Mouse (Mus musculus) hindbrain, embryonic 12.5 days (tissue): Measurements from ENCODE around the gene Hectd2. TPM values are rescaled to one million over a fixed set of nuclear protein-coding genes. Genes with fewer than 3 reads are reported as not detected.
A peak's percentile ranks its signal among the peaks of the same experiment; 100 is the strongest.

Experiments
- ATAC-seq: fragments of 200-750 bp; cut with Nextera tagmentation; 2 replicates; pipeline ENCODE4 v1.8.0; 2017; ENCODE audit warnings: moderate TSS enrichment; ENCODE audit not compliant: low FRiP score
- H3K27ac ChIP-seq: fragments of 300-500 bp; sonication (generic); 2 replicates; pipeline ENCODE4 v1.5.1; 2016; ENCODE audit warnings: mild to moderate bottlenecking
- H3K27me3 ChIP-seq: fragments of 300-500 bp; sonication (generic); 2 replicates; pipeline ENCODE4 v1.6.1; 2016; ENCODE audit warnings: mild to moderate bottlenecking
- H3K36me3 ChIP-seq: fragments of 300-500 bp; sonication (generic); 2 replicates; pipeline ENCODE4 v1.6.1; 2016; ENCODE audit warnings: mild to moderate bottlenecking
- H3K4me1 ChIP-seq: fragments of 300-500 bp; sonication (generic); 2 replicates; pipeline ENCODE4 v1.6.1; 2016
- H3K4me2 ChIP-seq: fragments of 300-500 bp; sonication (generic); replicated peaks from 2 replicates; pipeline ENCODE4 v1.6.1; 2016; ENCODE audit warnings: mild to moderate bottlenecking
- H3K4me3 ChIP-seq: fragments of 300-500 bp; sonication (generic); 2 replicates; pipeline ENCODE4 v1.5.1; 2016; ENCODE audit warnings: mild to moderate bottlenecking
- H3K9ac ChIP-seq: fragments of 300-500 bp; sonication (generic); 2 replicates; pipeline ENCODE4 v1.6.1; 2016; ENCODE audit warnings: mild to moderate bottlenecking, moderate library complexity
- H3K9me3 ChIP-seq: fragments of 300-500 bp; sonication (generic); replicated peaks from 2 replicates; pipeline ENCODE4 v1.6.1; 2016; ENCODE audit warnings: mild to moderate bottlenecking
- WGBS: fragments of 180-500 bp; shearing (Covaris S2); methylation state at CpG from one replicate; pipeline ENCODE4 v1.1.7; 2016; 5-methylcytosine and 5-hydroxymethylcytosine counted together
- polyA plus RNA-seq: library from polyadenylated mRNA; unstranded; fragments of >200 nt; fragmentation: Nextera tagmentation; extraction: Ambion mirVana; gene quantifications from 2 replicates; pipeline ENCODE4 v1.2.1, GENCODE M21; 2016

Gene Hectd2
- polyA plus RNA-seq, 1 experiment from 2014 or later = 9.3 TPM

DNA sequence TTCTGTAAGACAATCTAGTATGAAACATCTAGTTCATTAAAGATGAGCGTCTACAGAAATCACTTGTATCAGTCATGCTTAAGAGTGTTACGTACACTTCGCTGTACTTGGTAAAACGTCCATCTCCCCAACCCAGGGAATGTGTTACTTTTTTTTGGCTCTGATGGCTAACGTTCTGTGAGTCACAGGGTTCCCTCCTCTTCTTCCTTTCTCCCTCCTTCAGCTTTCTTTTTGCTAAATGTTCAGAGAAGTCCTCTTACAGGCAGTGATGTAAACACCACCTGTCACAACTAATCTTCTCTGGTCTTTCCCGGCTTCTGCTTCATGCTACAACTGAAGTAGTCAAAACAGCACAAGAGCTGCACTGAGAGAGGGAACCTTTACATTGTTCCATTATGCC lies 20.7 kb downstream of the Hectd2 start:
- Histone ChIP-seq H3K4me3 (no peak overlapping the region), H3K36me3 (0 out of 2 replicates have a peak, but pooled peaks cover 3% of the 10 kb centered on the region), H3K4me2 (no peak overlapping the region), H3K4me1 (no peaks in the 10 kb centered on the region), H3K9ac (no peak overlapping the region), H3K27ac (no peak overlapping the region), H3K9me3 (no peaks in the 10 kb centered on the region), H3K27me3 (no peaks in the 10 kb centered on the region)
- ATAC-seq = no peak
- 91% methylated on average over 6 of the region's 6 CpGs for WGBS

DNA sequence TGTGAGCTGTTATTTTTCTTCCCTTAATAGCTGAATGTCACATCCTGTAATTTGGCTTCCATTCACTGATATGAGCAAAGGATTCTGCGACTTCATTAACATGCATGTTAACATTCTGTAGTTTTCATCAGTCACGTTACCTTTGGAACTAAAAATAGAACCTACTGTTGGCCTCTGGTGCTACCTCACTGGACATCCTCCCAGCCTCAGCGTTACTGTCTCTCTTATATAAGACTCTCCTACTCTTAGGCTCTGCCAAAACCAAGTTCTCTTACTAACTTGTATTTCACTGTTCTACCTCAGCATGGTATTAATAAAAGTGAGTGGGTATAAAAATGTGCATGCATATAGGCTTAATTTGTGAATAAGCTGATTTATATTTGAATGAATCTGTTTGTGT lies 26.4 kb downstream of the Hectd2 start:
- H3K9me3 ChIP-seq = no peaks in the 10 kb centered on the region
- no peaks in the 10 kb centered on the region for H3K27me3 ChIP-seq
- no peak overlapping the region for H3K27ac ChIP-seq
- H3K9ac ChIP-seq = no peak overlapping the region
- H3K4me1 ChIP-seq = no peaks in the 10 kb centered on the region
- WGBS = 83% methylated on average over 3 of the region's 3 CpGs
- no peak overlapping the region for H3K4me3 ChIP-seq
- H3K36me3 ChIP-seq = 0 out of 2 replicates have a peak, but pooled peaks cover 3% of the 10 kb centered on the region
- ATAC-seq = no peak
- H3K4me2 ChIP-seq = no peak overlapping the region

DNA sequence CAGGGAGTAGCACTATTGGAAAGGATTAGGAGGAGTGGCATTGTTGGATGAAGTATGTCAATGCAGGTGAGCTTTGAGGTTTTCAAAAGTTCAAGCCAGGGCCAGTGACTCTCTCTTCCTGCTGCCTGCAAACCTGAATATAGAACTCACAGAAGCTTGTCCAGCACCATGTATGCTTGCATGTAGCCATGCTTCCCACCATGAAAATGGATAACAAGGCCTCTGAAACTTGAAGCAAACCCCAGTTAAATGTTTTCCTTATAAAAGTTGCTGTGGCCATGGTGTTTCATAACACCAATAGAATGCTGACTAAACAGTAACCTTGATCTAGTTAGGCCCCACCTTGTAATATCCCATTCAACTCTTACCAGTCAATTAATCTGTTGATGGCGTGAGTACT lies 27.7 kb downstream of the Hectd2 start:
- H3K36me3 ChIP-seq = no peaks in the 10 kb centered on the region
- H3K27me3 ChIP-seq = no peaks in the 10 kb centered on the region
- no peaks in the 10 kb centered on the region for H3K4me1 ChIP-seq
- no peak overlapping the region for H3K9ac ChIP-seq
- no peaks in the 10 kb centered on the region for H3K9me3 ChIP-seq
- H3K27ac ChIP-seq = no peak overlapping the region
- WGBS = 93% methylated on average over 1 of the region's 1 CpGs
- H3K4me2 ChIP-seq = no peak overlapping the region
- no peak overlapping the region for H3K4me3 ChIP-seq
- ATAC-seq = no peak

DNA sequence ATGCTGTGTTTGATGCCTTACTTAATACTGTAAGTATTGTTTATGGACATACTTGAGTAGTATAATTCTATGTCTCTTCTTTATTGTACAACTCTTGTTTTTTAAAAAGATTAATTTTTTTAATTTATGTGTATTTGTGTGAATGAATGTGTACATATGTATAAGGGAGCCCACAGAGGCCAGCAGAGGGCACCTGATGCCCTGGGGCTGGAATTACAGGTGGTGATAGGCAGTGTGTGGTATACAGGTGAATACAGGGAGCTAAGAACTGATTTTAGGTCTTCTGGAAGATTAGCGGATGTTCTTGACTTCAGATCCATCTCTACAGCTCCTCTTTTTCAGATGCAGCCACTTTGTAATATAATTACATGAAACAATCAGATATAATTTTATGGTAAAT lies 31.1 kb downstream of the Hectd2 start:
- Histone ChIP-seq H3K27ac (no peak overlapping the region), H3K4me1 (0 out of 2 replicates have a peak, but pooled peaks cover 5% of the 10 kb centered on the region), H3K9ac (no peak overlapping the region), H3K9me3 (no peaks in the 10 kb centered on the region), H3K4me2 (no peak overlapping the region), H3K27me3 (no peaks in the 10 kb centered on the region), H3K36me3 (peaks cover 5% of the 10 kb centered on the region; the same call in 1 of the 2 replicates), H3K4me3 (no peak overlapping the region)
- 100% methylated on average over 1 of the region's 1 CpGs for WGBS
- ATAC-seq = no peak

DNA sequence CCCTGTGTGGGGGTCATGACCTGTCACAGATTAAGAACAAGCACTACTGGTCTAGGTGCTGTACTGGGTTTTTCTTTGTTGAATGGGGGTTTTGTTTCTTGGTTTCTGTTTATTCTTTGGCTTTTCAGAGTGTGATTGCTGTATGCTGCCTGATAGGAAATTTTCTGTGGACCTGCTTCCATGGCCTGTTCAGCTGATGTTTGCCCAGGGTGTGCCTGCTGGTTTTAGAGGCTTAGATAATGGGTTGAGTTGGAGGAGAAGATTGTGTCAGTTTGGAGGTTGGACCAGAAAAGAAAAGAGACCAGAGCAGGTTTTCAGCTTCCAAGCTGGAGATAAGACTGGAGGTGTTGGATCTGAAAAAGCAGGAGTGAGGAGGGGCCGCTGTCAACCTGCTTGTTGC lies 40.0 kb downstream of the Hectd2 start:
- Histone ChIP-seq H3K27ac (no peak overlapping the region), H3K4me3 (no peak overlapping the region), H3K36me3 (0 out of 2 replicates have a peak, but pooled peaks cover under 1% of the 10 kb centered on the region), H3K9ac (no peak overlapping the region), H3K9me3 (no peaks in the 10 kb centered on the region), H3K4me1 (0 out of 2 replicates have a peak, but pooled peaks cover 8% of the 10 kb centered on the region), H3K27me3 (no peaks in the 10 kb centered on the region), H3K4me2 (no peak overlapping the region)
- no peak for ATAC-seq
- WGBS = 100% methylated on average over 1 of the region's 1 CpGs

DNA sequence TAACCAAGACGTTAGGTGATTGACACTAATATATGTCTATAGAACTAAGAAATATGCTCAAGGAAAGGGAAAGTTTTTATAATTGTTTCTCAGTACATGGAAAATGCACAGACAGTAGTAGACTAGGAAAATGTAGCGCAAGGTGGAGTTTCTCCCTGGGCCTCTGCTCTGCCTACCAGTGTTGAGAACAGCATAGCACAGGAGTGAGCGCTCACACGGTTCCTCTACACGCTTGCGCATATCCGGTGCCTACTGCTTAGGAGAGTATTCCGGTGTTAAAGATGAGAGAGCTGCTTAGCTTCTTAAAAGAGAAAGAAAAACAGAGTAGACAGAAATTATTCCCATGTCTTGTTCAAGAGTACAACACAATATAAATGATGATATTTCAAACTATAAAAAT lies 47.4 kb downstream of the Hectd2 start:
- no peaks in the 10 kb centered on the region for H3K9me3 ChIP-seq
- ATAC-seq = no peak; the same call in 1 of the 2 replicates
- no peaks in the 10 kb centered on the region for H3K27me3 ChIP-seq
- H3K27ac ChIP-seq = no peak overlapping the region
- no peak overlapping the region for H3K4me3 ChIP-seq
- H3K36me3 ChIP-seq = no peaks in the 10 kb centered on the region
- no peak overlapping the region for H3K9ac ChIP-seq
- H3K4me1 ChIP-seq = peaks cover 8% of the 10 kb centered on the region
- no peak overlapping the region for H3K4me2 ChIP-seq
- 82% methylated on average over 8 of the region's 8 CpGs for whole genome bisulfite sequencing

DNA sequence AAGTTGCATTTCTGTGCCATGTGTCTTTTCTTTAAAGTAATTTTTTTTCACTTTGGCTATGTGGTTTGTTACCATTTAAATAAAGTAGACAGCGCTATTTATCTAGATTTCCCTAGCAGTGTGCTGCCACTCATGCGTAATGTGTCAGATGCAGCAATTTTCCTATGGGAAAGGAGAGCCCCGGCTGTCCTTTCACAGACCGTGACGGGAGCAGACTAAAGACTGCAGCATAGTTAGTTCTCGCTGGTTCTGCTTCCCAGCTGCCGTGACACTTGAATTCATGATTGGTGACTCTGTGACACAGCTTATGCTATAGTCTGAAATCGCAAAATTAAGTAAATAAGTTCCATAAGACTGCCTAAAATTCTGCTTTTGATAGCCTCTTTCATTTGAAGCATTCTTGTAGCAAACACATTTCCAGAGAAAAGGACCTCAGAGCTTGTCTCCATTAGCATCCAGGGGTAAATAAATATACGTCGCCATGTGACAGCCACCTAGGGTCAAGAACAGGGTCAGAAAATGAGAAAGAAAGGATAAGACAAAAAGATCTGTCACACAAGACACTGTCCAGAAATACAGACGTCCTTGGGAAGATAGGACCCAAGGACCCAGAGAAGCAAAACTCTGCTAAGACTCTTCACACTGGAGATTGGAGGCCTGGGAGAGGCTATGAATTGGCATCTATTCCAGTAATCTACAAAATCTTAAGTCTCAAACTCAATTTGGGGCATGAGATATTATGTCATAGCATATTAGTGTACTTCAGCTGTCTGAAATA lies 48.3 kb downstream of the Hectd2 start:
- Histone ChIP-seq H3K27ac (peak overlapping the region; percentile 58), H3K27me3 (no peaks in the 10 kb centered on the region), H3K4me1 (peaks cover 8% of the 10 kb centered on the region), H3K36me3 (no peaks in the 10 kb centered on the region), H3K4me3 (no peak overlapping the region), H3K9ac (no peak overlapping the region), H3K4me2 (no peak overlapping the region), H3K9me3 (no peaks in the 10 kb centered on the region)
- WGBS = 33% methylated on average over 11 of the region's 11 CpGs
- peak; percentile 88 for ATAC-seq

DNA sequence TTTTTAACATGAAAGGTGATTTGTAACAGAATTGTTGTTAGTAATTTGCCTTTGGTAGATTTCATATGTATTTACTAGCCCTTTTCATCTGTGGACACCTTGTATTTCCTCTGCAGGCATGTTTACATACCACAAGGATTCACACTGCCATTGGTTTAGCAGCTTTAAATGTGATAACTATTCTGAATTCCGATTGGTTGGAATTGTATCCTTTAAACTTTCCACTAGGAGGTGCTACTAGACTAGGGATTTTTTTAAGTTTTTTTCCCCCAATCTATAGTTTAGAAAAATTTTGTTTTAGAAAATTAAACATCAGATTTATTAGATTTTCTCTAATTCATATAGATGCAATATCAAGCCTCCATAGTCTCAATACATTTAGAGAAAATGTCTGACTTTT lies 51.8 kb downstream of the Hectd2 start:
- no peak for ATAC-seq
- WGBS = 60% methylated on average over 1 of the region's 1 CpGs
- Histone ChIP-seq H3K9me3 (no peaks in the 10 kb centered on the region), H3K4me3 (no peak overlapping the region), H3K27ac (no peak overlapping the region), H3K27me3 (no peaks in the 10 kb centered on the region), H3K9ac (no peak overlapping the region), H3K4me1 (peaks cover 8% of the 10 kb centered on the region), H3K4me2 (no peak overlapping the region), H3K36me3 (no peaks in the 10 kb centered on the region)

DNA sequence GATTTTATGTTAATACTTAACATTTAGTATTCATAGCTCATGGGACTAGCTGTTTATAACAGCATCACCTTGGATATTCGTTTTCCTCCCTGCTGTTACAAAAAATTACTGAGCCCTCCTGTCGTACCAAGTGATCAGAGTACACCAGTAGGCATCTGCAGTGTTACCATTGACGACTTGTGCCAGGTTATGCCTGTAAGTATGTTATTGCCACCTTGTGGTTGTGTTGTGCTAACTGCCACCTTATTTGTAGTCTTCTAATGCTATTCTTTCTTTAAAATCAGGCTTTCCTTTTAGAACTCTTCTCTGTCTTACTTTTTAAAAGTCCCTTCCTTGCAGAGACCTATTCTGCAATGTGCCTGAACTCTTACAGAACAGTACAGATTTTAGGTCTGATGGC lies 54.8 kb downstream of the Hectd2 start:
- H3K36me3 ChIP-seq = no peaks in the 10 kb centered on the region
- H3K27ac ChIP-seq = no peak overlapping the region
- H3K27me3 ChIP-seq = no peaks in the 10 kb centered on the region
- no peak for ATAC-seq
- no peak overlapping the region for H3K4me3 ChIP-seq
- H3K9ac ChIP-seq = no peak overlapping the region
- WGBS = 49% methylated on average over 3 of the region's 3 CpGs
- no peaks in the 10 kb centered on the region for H3K9me3 ChIP-seq
- H3K4me1 ChIP-seq = no peaks in the 10 kb centered on the region
- H3K4me2 ChIP-seq = no peak overlapping the region

DNA sequence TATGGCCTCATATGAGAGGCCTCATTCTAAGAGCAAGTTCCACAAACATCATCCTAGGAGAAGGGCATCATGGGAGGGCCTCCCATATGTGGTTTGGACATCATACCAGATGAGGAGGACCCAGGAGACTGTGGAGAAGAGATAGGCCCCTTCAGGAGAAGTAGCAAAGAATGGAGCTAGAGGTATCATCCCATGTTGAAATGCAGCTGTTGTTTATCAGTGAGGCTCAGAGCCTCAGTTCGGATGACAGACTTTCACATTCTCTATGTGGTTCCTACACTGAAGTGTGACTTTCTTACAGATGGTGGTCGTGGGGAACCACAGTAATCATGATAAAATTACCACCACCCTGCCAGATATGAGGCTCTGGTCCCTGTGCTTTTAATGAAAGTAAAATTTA lies 55.9 kb downstream of the Hectd2 start:
- no peaks in the 10 kb centered on the region for H3K4me1 ChIP-seq
- ATAC-seq = no peak
- 78% methylated on average over 2 of the region's 2 CpGs for WGBS

DNA sequence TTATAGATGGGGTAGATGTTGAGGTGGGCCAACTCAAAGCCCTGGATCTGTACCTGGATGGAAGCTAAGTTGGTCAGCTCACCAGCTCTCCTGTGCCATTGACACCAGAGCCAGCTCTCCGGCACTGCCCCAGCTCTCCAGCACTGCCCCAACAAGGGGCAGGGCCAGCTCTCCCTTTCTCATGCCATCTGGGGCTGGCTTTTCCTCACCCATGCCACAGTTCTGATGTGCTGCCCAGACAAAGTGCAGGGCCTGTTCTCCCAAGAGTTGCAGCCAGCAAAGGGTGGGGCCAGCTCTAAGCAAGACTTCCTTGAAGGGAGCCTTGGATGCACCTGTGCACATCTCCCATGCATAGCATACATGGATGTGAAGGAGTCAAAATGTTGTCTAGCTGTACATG lies 71.5 kb downstream of the Hectd2 start:
- 94% methylated on average over 1 of the region's 1 CpGs for WGBS

More for the DNA sequence above, 55.9 kb downstream of the Hectd2 start:
- Histone ChIP-seq H3K4me3 (no peak overlapping the region), H3K27me3 (no peaks in the 10 kb centered on the region), H3K4me2 (no peak overlapping the region), H3K27ac (no peak overlapping the region), H3K9me3 (no peaks in the 10 kb centered on the region), H3K9ac (no peak overlapping the region), H3K36me3 (no peaks in the 10 kb centered on the region)

DNA sequence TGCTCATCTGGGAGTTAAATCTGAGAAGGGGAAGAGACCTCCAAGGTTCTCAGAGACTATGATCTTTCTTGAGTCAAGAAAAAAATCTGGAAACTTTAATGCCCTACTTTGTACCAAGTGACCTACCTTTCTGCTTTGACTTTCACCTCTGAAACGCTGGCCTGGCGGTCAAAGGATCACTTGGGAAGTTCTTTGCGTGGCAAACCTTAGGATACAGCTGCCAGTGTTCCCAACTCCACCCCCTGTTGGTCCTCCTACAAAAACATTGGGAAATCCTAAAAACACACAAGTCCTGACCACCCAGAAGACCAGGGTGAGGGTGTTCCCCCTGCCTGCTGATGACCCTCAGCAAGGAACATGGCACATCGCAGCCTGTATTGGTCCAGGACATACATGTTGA lies 72.4 kb downstream of the Hectd2 start:
- H3K27ac ChIP-seq = no peak overlapping the region
- H3K9me3 ChIP-seq = no peaks in the 10 kb centered on the region
- ATAC-seq = no peak
- WGBS = 85% methylated on average over 4 of the region's 4 CpGs
- no peaks in the 10 kb centered on the region for H3K27me3 ChIP-seq
- H3K4me3 ChIP-seq = no peak overlapping the region
- H3K9ac ChIP-seq = no peak overlapping the region
- H3K4me2 ChIP-seq = no peak overlapping the region
- H3K4me1 ChIP-seq = no peaks in the 10 kb centered on the region
- no peaks in the 10 kb centered on the region for H3K36me3 ChIP-seq

More for the DNA sequence above, 71.5 kb downstream of the Hectd2 start:
- Histone ChIP-seq H3K9ac (no peak overlapping the region), H3K4me3 (no peak overlapping the region), H3K27ac (no peak overlapping the region), H3K36me3 (no peaks in the 10 kb centered on the region), H3K27me3 (no peaks in the 10 kb centered on the region), H3K4me2 (no peak overlapping the region), H3K4me1 (no peaks in the 10 kb centered on the region), H3K9me3 (no peaks in the 10 kb centered on the region)
- no peak for ATAC-seq

DNA sequence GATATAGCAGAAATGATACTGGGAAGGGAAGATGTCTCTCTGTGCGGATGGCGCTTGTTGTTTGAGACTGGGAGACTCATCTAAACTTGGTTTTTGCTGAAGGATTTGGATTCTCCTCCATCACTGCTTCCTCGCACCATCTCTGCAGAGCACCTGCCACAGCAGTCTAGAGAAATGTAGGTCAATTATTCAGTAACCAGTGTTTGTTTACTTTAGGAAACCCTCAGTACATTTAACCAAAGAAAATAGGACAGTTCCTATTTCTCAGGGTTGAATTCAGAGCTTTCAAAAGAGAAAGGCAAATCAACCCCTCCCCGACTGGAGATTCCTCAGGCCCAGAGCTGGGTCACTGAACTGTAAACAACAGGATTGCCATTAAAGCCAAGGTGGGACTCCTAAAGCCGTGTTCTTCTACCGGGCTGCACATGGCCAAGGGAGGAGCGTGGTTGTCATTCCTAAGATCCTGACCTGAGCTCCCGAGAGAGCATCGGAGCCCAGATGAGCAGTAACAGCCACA lies 75.0 kb downstream of the Hectd2 start:
- Histone ChIP-seq H3K9me3 (no peaks in the 10 kb centered on the region), H3K4me1 (no peaks in the 10 kb centered on the region), H3K27ac (no peak overlapping the region), H3K27me3 (no peaks in the 10 kb centered on the region), H3K9ac (no peak overlapping the region), H3K4me3 (no peak overlapping the region), H3K36me3 (no peaks in the 10 kb centered on the region), H3K4me2 (no peak overlapping the region)
- no peak for ATAC-seq
- 82% methylated on average over 9 of the region's 9 CpGs for WGBS
